Mouse (Mus musculus) layer of hippocampus, adult 18-20 months (tissue): ENCODE data around the gene Pink1. TPM values are rescaled to one million over a fixed set of nuclear protein-coding genes. Genes with fewer than 3 reads are reported as not detected.

Source experiments
- DNase-seq, 2 experiments: peaks; one replicate each; pipeline ENCODE4 v3.0.0; 2022; ENCODE audit warnings: low spot score in 2 of 2
- microRNA-seq, 2 experiments: library from miRNA; unstranded; fragments of <30 nt; microRNA quantifications; one replicate each; pipeline ENCODE4 v1.2.0; 2021
- total RNA-seq, 2 experiments: library from RNA; stranded (reverse); gene quantifications; 2 replicates each; pipeline ENCODE4 v1.2.3; 2021

Gene Pink1
- total RNA-seq, 2 experiments from 2014 or later: 309 to 311 TPM

- no peak for DNase-seq
These were observed 58.2 kb downstream of the Pink1 start for GRCm38 (mm10) chr4:138267869-138268268.

Small RNA genes lying within 50 kb of the gene (microRNA-seq; reads per million reads assigned to microRNA genes)
- gene Gm27646 (0 reads per million in 2 experiments), gene Mir7019 (12.5 to 13.1 reads per million in 2 experiments)

Other genes starting within 250 kb of the Pink1 start
- 100 to 1,000 TPM; 188 to 202 TPM for gene Hp1bp3, start 110.0 kb downstream of the Pink1 start, total RNA-seq
- gene Sh2d5, start 75.9 kb downstream of the Pink1 start, total RNA-seq: 10 to 100 TPM; 50.7 to 57.3 TPM
- gene Kif17, start 75.9 kb downstream of the Pink1 start, total RNA-seq: 10 to 100 TPM; 21.9 to 22.4 TPM
- gene Ddost, start 21.6 kb downstream of the Pink1 start, total RNA-seq: 10 to 100 TPM; 93.0 to 96.1 TPM
- gene Cda, start 41.7 kb upstream of the Pink1 start, total RNA-seq: 1 to 10 TPM; 1.7 to 2.4 TPM
- gene Fam43b, start 70.2 kb upstream of the Pink1 start, total RNA-seq: 10 to 100 TPM; 31.8 to 34.3 TPM
- 10 to 100 TPM; 67.3 to 68.5 TPM for gene Mul1, start 108.4 kb upstream of the Pink1 start, total RNA-seq
- gene Camk2n1, start 128.0 kb upstream of the Pink1 start, total RNA-seq: 100 to 1,000 TPM; 405 to 413 TPM